Mouse (Mus musculus) midbrain, embryonic 11.5 days (tissue): ENCODE results near the gene Zfhx3. TPM values are rescaled to one million over a fixed set of nuclear protein-coding genes. Genes with fewer than 3 reads are reported as not detected.

Source experiments
- ATAC-seq: fragments of 200-750 bp; cut with Nextera tagmentation; 2 replicates; pipeline ENCODE4 v1.8.0; 2017; ENCODE audit warnings: moderate TSS enrichment, moderate library complexity; ENCODE audit not compliant: low FRiP score
- DNase-seq: peaks from one replicate; pipeline ENCODE4 v3.0.0; 2015; ENCODE audit warnings: low spot score; ENCODE audit errors: missing footprints
- H3K27ac ChIP-seq: fragments of 300-500 bp; sonication (generic); 2 replicates; pipeline ENCODE4 v1.5.1; 2014; ENCODE audit warnings: low read depth, low read length
- H3K27me3 ChIP-seq: fragments of 300-500 bp; sonication (generic); 2 replicates; pipeline ENCODE4 v1.6.1; 2014; ENCODE audit warnings: mild to moderate bottlenecking, low read length, moderate library complexity, mixed read lengths; ENCODE audit not compliant: control insufficient read depth, insufficient read depth
- H3K36me3 ChIP-seq: fragments of 300-500 bp; sonication (generic); 2 replicates; pipeline ENCODE4 v1.6.1; 2014; ENCODE audit warnings: mild to moderate bottlenecking, low read length, moderate library complexity, mixed read lengths; ENCODE audit not compliant: control insufficient read depth, insufficient read depth
- H3K4me1 ChIP-seq: fragments of 300-500 bp; sonication (generic); 2 replicates; pipeline ENCODE4 v1.6.1; 2014; ENCODE audit warnings: low read length; ENCODE audit not compliant: control insufficient read depth, insufficient read depth
- H3K4me2 ChIP-seq: fragments of 300-500 bp; sonication (generic); 2 replicates; pipeline ENCODE4 v1.6.1; 2014; ENCODE audit warnings: mild to moderate bottlenecking, moderate library complexity
- H3K4me3 ChIP-seq: fragments of 300-500 bp; sonication (generic); 2 replicates; pipeline ENCODE4 v1.5.1; 2014; ENCODE audit warnings: low read depth, low read length
- H3K9ac ChIP-seq: fragments of 300-500 bp; sonication (generic); 2 replicates; pipeline ENCODE4 v1.6.1; 2014; ENCODE audit warnings: low read length
- H3K9me3 ChIP-seq: fragments of 300-500 bp; sonication (generic); 2 replicates; pipeline ENCODE4 v1.6.1; 2016; ENCODE audit warnings: low read length; ENCODE audit not compliant: control insufficient read depth
- WGBS: fragments of 180-500 bp; shearing (Covaris S2); extraction: QIAGEN DNeasy Blood & Tissue Kit; methylation state at CpG from one replicate; pipeline ENCODE4 v1.1.7; 2014; 5-methylcytosine and 5-hydroxymethylcytosine counted together
- polyA plus RNA-seq: library from polyadenylated mRNA; unstranded; fragments of >200 nt; fragmentation: Nextera tagmentation; extraction: Ambion mirVana; gene quantifications from 2 replicates; pipeline ENCODE4 v1.2.1, GENCODE M21; 2014

Zfhx3 gene
- polyA plus RNA-seq, 1 experiment from 2014 or later, result 23.4 TPM

- Histone ChIP-seq H3K36me3 (no peaks in the 10 kb centered on the region), H3K9ac (no peak overlapping the region), H3K9me3 (no peaks in the 10 kb centered on the region), H3K4me3 (no peak overlapping the region), H3K4me2 (no peak overlapping the region), H3K27ac (no peak overlapping the region), H3K4me1 (peaks cover 8% of the 10 kb centered on the region), H3K27me3 (no peaks in the 10 kb centered on the region)
- DNase-seq (no peak), ATAC-seq (no peak)
- 86% methylated on average over 12 of the region's 12 CpGs for WGBS
Observed at GRCm38 (mm10) chr8:108301654-108302053, 359.2 kb downstream of the Zfhx3 start.

- Histone ChIP-seq H3K27me3 (no peaks in the 10 kb centered on the region), H3K4me2 (no peak overlapping the region), H3K9me3 (no peaks in the 10 kb centered on the region), H3K4me3 (no peak overlapping the region), H3K36me3 (no peaks in the 10 kb centered on the region), H3K9ac (no peak overlapping the region), H3K4me1 (peaks cover 8% of the 10 kb centered on the region), H3K27ac (no peak overlapping the region)
- DNase-seq (peak; percentile 75), ATAC-seq (no peak)
- 78% methylated on average over 3 of the region's 3 CpGs for WGBS
Observed at GRCm38 (mm10) chr8:108305368-108305767, 362.9 kb downstream of the Zfhx3 start.

DNA sequence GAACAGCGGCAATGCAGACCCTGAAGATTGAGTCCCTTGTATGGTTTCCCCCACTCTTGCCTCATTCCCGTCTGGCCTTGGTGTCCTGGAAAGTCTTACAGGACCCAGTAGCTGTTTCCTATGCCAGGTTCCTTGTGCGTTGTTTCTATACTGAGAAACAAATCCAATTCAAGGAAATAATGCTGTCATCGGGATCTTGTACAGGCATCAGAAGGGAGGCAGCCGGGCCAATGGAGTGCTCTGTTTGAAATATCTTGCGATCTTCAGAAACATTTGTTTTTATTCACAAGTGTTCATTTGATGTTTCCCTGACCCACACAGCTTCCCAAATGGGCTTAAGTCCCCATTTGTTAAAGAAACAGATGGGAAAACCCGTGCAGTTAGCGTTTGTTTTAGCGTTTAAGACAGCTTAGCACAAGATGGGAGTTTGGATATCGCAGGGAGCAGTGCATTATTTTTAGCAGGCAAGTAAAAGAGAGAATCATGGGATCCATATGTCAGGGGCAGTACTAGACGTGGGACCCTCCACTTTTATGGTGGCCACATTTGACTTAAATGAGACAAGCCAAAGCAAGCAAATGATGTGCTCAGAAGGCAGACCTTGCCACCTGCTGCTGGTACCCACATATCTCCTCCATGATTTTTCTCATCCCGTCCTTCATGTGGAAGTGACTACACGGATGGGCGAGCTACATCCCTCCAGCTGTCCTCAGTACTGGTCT lies 367.2 kb downstream of the Zfhx3 start:
- Histone ChIP-seq H3K27ac (no peak overlapping the region), H3K36me3 (no peaks in the 10 kb centered on the region), H3K9ac (no peak overlapping the region), H3K4me1 (peaks cover 3% of the 10 kb centered on the region; the same call in 1 of the 2 replicates), H3K4me3 (no peak overlapping the region), H3K27me3 (no peaks in the 10 kb centered on the region), H3K9me3 (no peaks in the 10 kb centered on the region), H3K4me2 (no peak overlapping the region)
- DNase-seq (no peak), ATAC-seq (no peak)
- WGBS, result 88% methylated on average over 14 of the region's 14 CpGs

DNA sequence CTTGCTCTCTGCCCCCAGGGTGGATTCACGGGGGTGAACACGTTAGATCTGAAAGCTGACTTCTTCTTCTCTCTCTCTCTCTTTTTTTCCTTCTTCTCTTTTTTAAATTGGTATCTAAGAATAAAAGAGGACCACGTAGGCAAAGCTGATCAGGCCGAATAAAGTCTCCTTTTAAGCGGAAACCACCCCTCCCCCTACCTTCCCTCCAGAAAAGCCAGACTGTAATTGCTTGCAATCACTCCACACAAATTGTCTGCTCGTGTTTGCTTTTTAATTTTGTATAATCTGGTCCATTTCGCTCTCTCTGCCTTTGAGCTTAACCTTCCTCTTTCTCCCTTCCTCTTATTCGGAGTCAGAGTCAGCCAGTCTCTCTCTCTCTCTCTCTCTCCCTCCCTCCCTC lies 372.6 kb downstream of the Zfhx3 start:
- Histone ChIP-seq H3K36me3 (no peaks in the 10 kb centered on the region), H3K4me3 (no peak overlapping the region), H3K27me3 (no peaks in the 10 kb centered on the region), H3K27ac (no peak overlapping the region), H3K9ac (no peak overlapping the region), H3K9me3 (no peaks in the 10 kb centered on the region), H3K4me1 (peaks cover 5% of the 10 kb centered on the region; the same call in 1 of the 2 replicates), H3K4me2 (no peak overlapping the region)
- 31% methylated on average over 8 of the region's 8 CpGs for WGBS
- ATAC-seq (no peak), DNase-seq (no peak)

- Histone ChIP-seq H3K9ac (no peak overlapping the region), H3K27ac (no peak overlapping the region), H3K4me3 (no peak overlapping the region), H3K4me2 (no peak overlapping the region), H3K36me3 (no peaks in the 10 kb centered on the region), H3K9me3 (no peaks in the 10 kb centered on the region), H3K27me3 (no peaks in the 10 kb centered on the region), H3K4me1 (peaks cover 5% of the 10 kb centered on the region; the same call in 1 of the 2 replicates)
- 82% methylated on average over 4 of the region's 4 CpGs for WGBS
- DNase-seq, result no peak
- no peak for ATAC-seq
Observed at GRCm38 (mm10) chr8:108317532-108318093, 375.2 kb downstream of the Zfhx3 start.

- Histone ChIP-seq H3K36me3 (no peaks in the 10 kb centered on the region), H3K27ac (no peak overlapping the region), H3K4me1 (no peaks in the 10 kb centered on the region), H3K4me3 (no peak overlapping the region), H3K9ac (no peak overlapping the region), H3K9me3 (no peaks in the 10 kb centered on the region), H3K27me3 (no peaks in the 10 kb centered on the region), H3K4me2 (no peak overlapping the region)
- DNase-seq, result no peak
- no peak for ATAC-seq
- 85% methylated on average over 2 of the region's 2 CpGs for WGBS
Observed at GRCm38 (mm10) chr8:108327711-108328110, 385.3 kb downstream of the Zfhx3 start.

- Histone ChIP-seq H3K9ac (no peak overlapping the region), H3K4me3 (no peak overlapping the region), H3K4me2 (no peak overlapping the region), H3K9me3 (no peaks in the 10 kb centered on the region), H3K27me3 (no peaks in the 10 kb centered on the region), H3K27ac (no peak overlapping the region), H3K4me1 (no peaks in the 10 kb centered on the region), H3K36me3 (no peaks in the 10 kb centered on the region)
- WGBS, result 91% methylated on average over 14 of the region's 14 CpGs
- DNase-seq (no peak), ATAC-seq (no peak)
Observed at GRCm38 (mm10) chr8:108348352-108348751, 405.9 kb downstream of the Zfhx3 start.

DNA sequence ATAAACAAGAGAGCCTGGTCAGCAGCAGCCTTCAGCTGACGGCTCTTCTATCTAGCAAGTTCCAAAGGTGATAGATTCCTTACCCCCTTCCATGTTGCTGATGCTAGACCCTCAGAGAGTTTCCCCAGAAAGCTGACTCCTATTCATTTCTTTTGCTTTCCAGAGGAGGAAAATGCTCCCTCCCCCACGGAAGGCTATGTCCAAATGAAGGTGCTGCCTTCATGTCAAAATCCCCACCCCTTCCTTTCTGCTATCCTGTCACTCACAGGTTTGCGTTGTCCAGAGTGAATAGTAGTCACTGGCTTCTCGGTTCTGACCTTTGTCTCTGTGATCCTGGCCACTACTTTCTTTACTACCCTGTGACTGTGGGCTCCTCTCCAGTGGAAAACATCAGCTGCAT lies 406.3 kb downstream of the Zfhx3 start:
- no peak for DNase-seq
- no peaks in the 10 kb centered on the region for H3K27me3 ChIP-seq
- H3K4me1 ChIP-seq, result no peaks in the 10 kb centered on the region
- H3K4me3 ChIP-seq, result no peak overlapping the region
- no peak overlapping the region for H3K9ac ChIP-seq
- no peak overlapping the region for H3K4me2 ChIP-seq
- ATAC-seq, result no peak
- 63% methylated on average over 4 of the region's 4 CpGs for WGBS
- H3K9me3 ChIP-seq, result no peaks in the 10 kb centered on the region
- H3K27ac ChIP-seq, result no peak overlapping the region
- no peaks in the 10 kb centered on the region for H3K36me3 ChIP-seq

- Histone ChIP-seq H3K4me3 (no peak overlapping the region), H3K27me3 (no peaks in the 10 kb centered on the region), H3K4me2 (no peak overlapping the region), H3K9ac (no peak overlapping the region), H3K4me1 (no peaks in the 10 kb centered on the region; the same call in 1 of the 2 replicates), H3K27ac (no peak overlapping the region), H3K36me3 (no peaks in the 10 kb centered on the region), H3K9me3 (no peaks in the 10 kb centered on the region)
- WGBS, result 62% methylated on average over 10 of the region's 10 CpGs
- ATAC-seq (no peak), DNase-seq (no peak)
Observed at GRCm38 (mm10) chr8:108355119-108355777, 412.8 kb downstream of the Zfhx3 start.
